Mouse (Mus musculus) urinary bladder, postnatal 36 days (tissue): ENCODE results near the gene Gins2.

ENCODE experiments used
- DNase-seq, 2 experiments: peaks; one replicate each; pipeline ENCODE4 v3.0.0; 2022; ENCODE audit warnings: low spot score in 2 of 2, mixed read lengths in 1 of 2

Gins2 gene

DNA sequence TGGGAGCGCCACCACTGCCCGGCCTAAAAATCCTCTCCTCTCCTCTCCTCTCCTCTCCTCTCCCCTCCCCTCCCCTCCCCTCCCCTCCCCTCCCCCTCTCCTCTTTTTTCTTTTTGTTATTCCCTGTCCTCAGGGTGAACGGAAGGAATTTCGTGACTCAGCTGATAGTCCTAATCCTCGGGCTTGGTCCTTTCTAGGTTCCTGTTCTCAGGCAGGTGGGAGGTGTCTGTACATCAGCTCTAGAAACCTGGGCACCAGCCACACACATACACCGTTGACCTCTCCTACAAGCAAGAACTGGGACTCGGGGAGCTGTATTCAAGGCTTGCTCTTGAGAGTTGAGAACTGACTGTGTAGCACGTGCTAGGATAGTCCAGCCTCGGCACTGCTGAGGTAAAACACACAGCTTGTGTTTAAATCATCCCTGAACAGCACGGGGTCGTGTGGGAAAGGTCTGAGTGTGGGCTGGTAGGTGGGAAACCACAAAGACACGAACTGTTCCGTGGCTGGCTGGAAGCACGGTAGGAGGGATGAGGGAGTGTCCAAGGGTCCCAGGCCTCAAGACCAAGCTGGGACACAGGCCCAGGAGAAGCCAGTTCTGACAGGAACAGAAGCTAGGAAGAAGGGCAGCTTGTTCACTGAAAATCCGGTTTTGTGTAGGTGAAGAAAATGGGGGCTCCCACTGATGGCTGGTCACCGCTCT lies 58.0 kb downstream of the Gins2 start:
- no peak for DNase-seq

DNA sequence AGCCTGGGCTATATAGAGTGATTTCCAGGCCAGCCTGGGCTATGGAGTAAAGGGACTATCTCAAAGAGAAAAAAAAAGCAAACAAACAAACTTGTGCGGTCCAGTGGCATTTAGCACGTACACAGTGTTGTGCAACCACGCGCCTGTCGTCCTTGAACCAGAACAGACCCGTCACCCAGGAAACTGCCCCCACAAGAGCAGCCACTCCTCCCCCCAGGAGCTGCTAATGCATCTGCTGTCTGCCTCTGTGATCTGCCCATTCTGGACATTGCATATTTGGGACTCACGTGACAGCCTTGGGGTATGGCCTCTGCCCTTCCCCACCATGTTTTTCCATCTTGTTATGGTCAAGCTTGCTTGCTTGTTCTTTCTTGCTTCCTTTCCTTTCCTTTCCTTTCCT lies 59.9 kb downstream of the Gins2 start:
- DNase-seq = no peak
